Mouse (Mus musculus): Measurements from ENCODE around the gene Iah1.

Iah1 gene

GRCm38 (mm10) chr12:21364624-21365435, 48.6 kb downstream of the Iah1 start:
- no peak for DNase-seq (ENCODE audit: low read depth, low spot score)

GRCm38 (mm10) chr12:21368376-21369086, 52.3 kb downstream of the Iah1 start:
- no peak for DNase-seq (ENCODE audit: low read depth, low spot score)

GRCm38 (mm10) chr12:21369087-21369410, 52.9 kb downstream of the Iah1 start:
- DNase-seq (ENCODE audit: low read depth, low spot score), result no peak

GRCm38 (mm10) chr12:21370035-21370611, 53.9 kb downstream of the Iah1 start:
- DNase-seq (ENCODE audit: low read depth, low spot score), result no peak

GRCm38 (mm10) chr12:21373100-21373819, 57.1 kb downstream of the Iah1 start, which contains the start of gene Adam17:
Adam17 (minus strand) TSS chr12:21373632.
- DNase-seq (ENCODE audit: low read depth, low spot score), result peak; percentile 94
